Mouse (Mus musculus): Measurements from ENCODE around the gene Wdr74.
"Not testable (repeated sequence)": the region's sequence is repeated elsewhere in the genome, so short reads cannot be mapped to it uniquely, and the experiment has no call there.

Wdr74 gene

GRCm38 (mm10) chr19:8716767-8717475 is 18.7 kb upstream of the Wdr74 start:
- DNase-seq, result no peak

GRCm38 (mm10) chr19:8718357-8718756 is 17.3 kb upstream of the Wdr74 start:
- DNase-seq, result peak; percentile 54

GRCm38 (mm10) chr19:8719037-8719436 is 16.6 kb upstream of the Wdr74 start:
- DNase-seq, result not testable (repeated sequence)

- no peak for DNase-seq
These were observed 14.2 kb upstream of the Wdr74 start for GRCm38 (mm10) chr19:8721378-8721777.

- no peak for DNase-seq
These were observed 13.6 kb upstream of the Wdr74 start for GRCm38 (mm10) chr19:8722021-8722420.

- no peak for DNase-seq
These were observed 13.1 kb upstream of the Wdr74 start for GRCm38 (mm10) chr19:8722559-8722906.

- DNase-seq, result peak; percentile 88
These were observed 12.6 kb upstream of the Wdr74 start, which contains the start of gene Slc3a2 for GRCm38 (mm10) chr19:8722907-8723573. Gene Slc3a2, minus strand, starts transcription at chr19:8723369.

- no peak for DNase-seq
These were observed 11.9 kb upstream of the Wdr74 start for GRCm38 (mm10) chr19:8723574-8724346.

GRCm38 (mm10) chr19:8724392-8724791 is 11.2 kb upstream of the Wdr74 start:
- DNase-seq, result no peak

- no peak for DNase-seq
These were observed 10.5 kb upstream of the Wdr74 start for GRCm38 (mm10) chr19:8725081-8725613.

GRCm38 (mm10) chr19:8726609-8727390 is 8.8 kb upstream of the Wdr74 start:
- no peak for DNase-seq

GRCm38 (mm10) chr19:8727495-8728114 is 8.0 kb upstream of the Wdr74 start:
- DNase-seq, result no peak

- not testable (repeated sequence) for DNase-seq
These were observed 7.1 kb upstream of the Wdr74 start for GRCm38 (mm10) chr19:8728335-8729099.

GRCm38 (mm10) chr19:8734334-8734733 is 1.3 kb upstream of the Wdr74 start:
- no peak for DNase-seq

- no peak for DNase-seq
These were observed 487 bp downstream of the Wdr74 start for GRCm38 (mm10) chr19:8736160-8736467.

- no peak for DNase-seq
These were observed 3.3 kb downstream of the Wdr74 start for GRCm38 (mm10) chr19:8738911-8739310.

GRCm38 (mm10) chr19:8739646-8740045 is 4.0 kb downstream of the Wdr74 start:
- DNase-seq, result no peak

- no peak for DNase-seq
These were observed 5.0 kb downstream of the Wdr74 start, which contains the start of gene 1700092M07Rik for GRCm38 (mm10) chr19:8740603-8741002. Gene 1700092M07Rik, plus strand, starts transcription at chr19:8740718.

- peak; percentile 88 for DNase-seq
These were observed 5.7 kb downstream of the Wdr74 start, which contains the start of gene Stx5a for GRCm38 (mm10) chr19:8741243-8741869. Gene Stx5a, plus strand, starts transcription at chr19:8741413.

- no peak for DNase-seq
These were observed 6.5 kb downstream of the Wdr74 start for GRCm38 (mm10) chr19:8742176-8742575.

- no peak for DNase-seq
These were observed 9.8 kb downstream of the Wdr74 start for GRCm38 (mm10) chr19:8745382-8745781.
